Mouse (Mus musculus): Measurements from ENCODE around the gene Ggt6. TPM values are rescaled to one million over a fixed set of nuclear protein-coding genes. Genes with fewer than 3 reads are reported as not detected.
"Not testable (repeated sequence)": the region's sequence is repeated elsewhere in the genome, so short reads cannot be mapped to it uniquely, and the experiment has no call there.

Ggt6 gene
- polyA plus RNA-seq, 1 experiment from 2014 or later: not detected

DNA sequence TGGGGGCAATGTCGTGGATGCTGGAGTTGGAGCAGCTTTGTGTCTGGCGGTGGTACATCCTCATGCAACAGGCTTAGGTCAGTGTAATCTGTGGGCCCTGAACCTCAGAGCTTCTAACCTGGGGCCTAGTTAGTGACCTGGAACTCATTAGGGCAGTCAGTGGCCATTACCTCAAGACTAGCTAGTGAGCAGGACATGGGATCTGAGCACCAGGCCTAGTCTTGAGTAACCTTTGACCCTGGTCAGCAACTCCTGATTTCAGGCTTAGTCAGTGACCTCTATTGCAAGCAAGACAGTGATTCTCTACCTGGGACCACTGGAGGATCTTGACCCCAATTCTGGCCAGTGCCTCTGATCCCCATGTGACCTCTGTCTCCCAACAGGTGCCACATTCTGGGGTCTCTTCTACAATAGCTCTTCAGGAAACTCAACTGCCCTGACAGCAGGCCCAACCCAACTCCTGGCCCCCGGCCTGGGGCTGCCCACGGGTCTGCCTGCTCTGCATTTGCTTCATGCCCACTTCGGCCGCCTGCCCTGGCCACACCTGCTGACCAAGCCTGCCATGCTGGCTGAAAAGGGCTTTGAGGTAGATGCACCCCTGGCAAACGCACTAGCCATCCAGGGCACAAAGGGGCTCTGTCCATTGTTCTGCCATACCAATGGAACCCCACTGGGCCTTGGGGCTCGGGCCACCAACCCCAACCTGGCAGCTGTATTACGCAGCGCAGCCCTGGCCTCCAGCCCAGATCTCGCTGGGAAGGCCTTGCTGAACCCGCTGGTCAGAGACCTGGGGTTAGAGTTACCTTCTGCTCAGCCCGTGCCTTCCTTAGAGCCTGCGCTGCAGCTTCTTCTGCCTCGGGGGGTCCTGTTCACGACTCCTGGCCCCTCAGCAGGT, 1.7 kb downstream of the Ggt6 start:
- Histone ChIP-seq H3K27ac (ENCODE audit: low read depth, low read length) (no peak overlapping the region), H3K9ac (ENCODE audit: low read depth, low read length) (no peak overlapping the region), H3K36me3 (ENCODE audit: control insufficient read depth, insufficient read depth, low read length) (no peaks in the 10 kb centered on the region), H3K9me3 (replicated peaks; ENCODE audit: control insufficient read depth, low read length) (no peaks in the 10 kb centered on the region), H3K4me1 (ENCODE audit: control insufficient read depth, insufficient read depth, low read length) (peaks cover 2% of the 10 kb centered on the region), H3K4me2 (no peak overlapping the region), H3K4me3 (ENCODE audit: low read depth, low read length) (no peak overlapping the region), H3K27me3 (ENCODE audit: control insufficient read depth, insufficient read depth, low read length) (no peaks in the 10 kb centered on the region)
- WGBS (ENCODE audit: insufficient replicate concordance): 79% methylated on average over 16 of the region's 16 CpGs
- ATAC-seq (replicated peaks; ENCODE audit: insufficient number of reproducible peaks, low FRiP score, low TSS enrichment): no peak

DNA sequence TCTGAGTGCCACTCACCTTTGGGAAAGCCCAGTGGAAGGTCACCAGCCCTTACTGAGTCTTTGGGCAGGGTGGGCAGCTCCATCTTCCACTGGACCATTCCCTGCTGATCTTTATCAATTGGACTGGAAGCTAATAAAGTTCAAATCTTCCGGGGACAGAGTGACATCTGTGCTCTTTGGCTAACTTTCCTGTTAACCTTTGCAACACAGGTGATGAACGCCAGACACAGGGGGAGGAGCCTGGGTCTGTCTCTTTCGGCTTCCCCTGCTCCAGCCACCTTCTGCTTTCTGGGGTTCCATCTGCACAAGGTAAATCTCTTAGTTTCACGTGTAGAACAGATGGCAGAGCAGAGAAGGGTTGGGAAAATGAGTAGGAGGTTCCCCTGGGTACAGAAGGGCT, 3.1 kb downstream of the Ggt6 start:
- Histone ChIP-seq H3K9me3 (replicated peaks; ENCODE audit: control insufficient read depth, low read length) (no peaks in the 10 kb centered on the region), H3K36me3 (ENCODE audit: control insufficient read depth, insufficient read depth, low read length) (peaks cover 5% of the 10 kb centered on the region), H3K4me3 (ENCODE audit: low read depth, low read length) (no peak overlapping the region), H3K9ac (ENCODE audit: low read depth, low read length) (no peak overlapping the region), H3K4me2 (no peak overlapping the region), H3K4me1 (ENCODE audit: control insufficient read depth, insufficient read depth, low read length) (peaks cover 9% of the 10 kb centered on the region), H3K27ac (ENCODE audit: low read depth, low read length) (no peak overlapping the region), H3K27me3 (ENCODE audit: control insufficient read depth, insufficient read depth, low read length) (no peaks in the 10 kb centered on the region)
- ATAC-seq (replicated peaks; ENCODE audit: insufficient number of reproducible peaks, low FRiP score, low TSS enrichment): no peak
- WGBS (ENCODE audit: insufficient replicate concordance): 73% methylated on average over 4 of the region's 4 CpGs

DNA sequence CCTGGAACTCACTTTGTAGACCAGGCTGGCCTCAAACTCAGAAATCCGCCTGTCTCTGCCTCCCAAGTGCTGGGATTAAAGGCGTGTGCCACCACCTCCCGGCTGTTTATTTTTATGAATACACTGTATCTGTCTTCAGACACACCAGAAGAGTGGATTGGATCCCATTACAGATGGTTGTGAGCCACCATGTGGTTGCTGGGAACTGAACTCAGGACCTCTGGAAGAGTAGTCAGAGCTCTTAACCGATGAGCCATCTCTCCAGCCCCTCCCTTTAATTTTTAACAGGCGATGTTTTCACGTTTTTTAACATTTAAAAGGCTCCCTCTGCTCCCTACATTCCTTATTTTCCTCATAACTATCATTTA, 5.3 kb downstream of the Ggt6 start:
- WGBS (ENCODE audit: insufficient replicate concordance): 37% methylated on average over 6 of the region's 6 CpGs
- Histone ChIP-seq H3K4me2 (peak overlapping the region; percentile 90), H3K36me3 (ENCODE audit: control insufficient read depth, insufficient read depth, low read length) (peaks cover 24% of the 10 kb centered on the region), H3K4me3 (ENCODE audit: low read depth, low read length) (peak overlapping the region; percentile 86), H3K27ac (ENCODE audit: low read depth, low read length) (peak overlapping the region; percentile 68), H3K9ac (ENCODE audit: low read depth, low read length) (peak overlapping the region; percentile 88)
- H3K4me1 ChIP-seq (ENCODE audit: control insufficient read depth, insufficient read depth, low read length); ATAC-seq (replicated peaks; ENCODE audit: insufficient number of reproducible peaks, low FRiP score, low TSS enrichment); H3K27me3 ChIP-seq (ENCODE audit: control insufficient read depth, insufficient read depth, low read length); H3K9me3 ChIP-seq (replicated peaks; ENCODE audit: control insufficient read depth, low read length): not testable (repeated sequence)

DNA sequence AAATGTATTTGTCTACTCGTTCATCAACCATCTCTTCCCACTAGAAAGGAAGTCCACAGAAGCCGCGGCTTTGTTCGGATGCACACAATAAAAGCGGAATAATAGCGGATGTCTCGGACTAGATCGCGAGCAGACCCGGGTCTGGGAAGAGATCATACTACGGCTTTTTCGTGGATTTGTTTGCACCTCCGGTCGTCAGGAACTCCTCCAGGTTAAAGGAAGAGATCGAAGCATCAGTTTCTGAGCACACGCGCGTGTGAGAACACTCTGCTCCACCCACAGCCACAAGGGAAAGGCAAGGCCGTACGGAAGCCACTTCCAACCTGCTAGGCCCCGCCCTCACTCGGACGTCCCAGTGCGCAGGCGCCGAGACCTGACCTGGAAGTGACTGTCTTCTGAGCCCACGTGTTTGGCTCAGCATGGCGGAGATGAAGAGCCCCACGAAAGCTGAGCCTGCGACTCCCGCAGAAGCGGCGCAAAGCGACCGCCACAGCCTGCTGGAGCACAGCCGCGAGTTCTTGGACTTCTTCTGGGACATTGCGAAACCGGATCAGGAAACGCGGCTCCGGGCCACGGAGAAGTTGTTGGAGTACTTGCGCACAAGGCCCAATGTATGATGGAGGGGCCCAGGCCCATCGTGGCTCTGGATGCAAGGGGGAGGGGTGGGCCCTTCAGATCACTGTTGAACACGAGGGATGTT, 5.8 kb downstream of the Ggt6 start, which contains the start of gene Mybbp1a:
TSS of gene Mybbp1a (plus strand) at position 391 of the 700 bp plus-strand sequence.
- WGBS (ENCODE audit: insufficient replicate concordance): under 1% methylated on average over 46 of the region's 46 CpGs
- Histone ChIP-seq H3K4me1 (ENCODE audit: control insufficient read depth, insufficient read depth, low read length) (peaks cover 9% of the 10 kb centered on the region), H3K4me3 (ENCODE audit: low read depth, low read length) (peak within 1 kb of the TSS; percentile 86), H3K27me3 (ENCODE audit: control insufficient read depth, insufficient read depth, low read length) (no peaks in the 10 kb centered on the region), H3K36me3 (ENCODE audit: control insufficient read depth, insufficient read depth, low read length) (peaks cover 30% of the 10 kb centered on the region), H3K27ac (ENCODE audit: low read depth, low read length) (peak within 1 kb of the TSS; percentile 68), H3K4me2 (peak within 1 kb of the TSS; percentile 90), H3K9ac (ENCODE audit: low read depth, low read length) (peak within 1 kb of the TSS; percentile 88), H3K9me3 (replicated peaks; ENCODE audit: control insufficient read depth, low read length) (no peaks in the 10 kb centered on the region)
- peak; percentile 88 for ATAC-seq (replicated peaks; ENCODE audit: insufficient number of reproducible peaks, low FRiP score, low TSS enrichment)

DNA sequence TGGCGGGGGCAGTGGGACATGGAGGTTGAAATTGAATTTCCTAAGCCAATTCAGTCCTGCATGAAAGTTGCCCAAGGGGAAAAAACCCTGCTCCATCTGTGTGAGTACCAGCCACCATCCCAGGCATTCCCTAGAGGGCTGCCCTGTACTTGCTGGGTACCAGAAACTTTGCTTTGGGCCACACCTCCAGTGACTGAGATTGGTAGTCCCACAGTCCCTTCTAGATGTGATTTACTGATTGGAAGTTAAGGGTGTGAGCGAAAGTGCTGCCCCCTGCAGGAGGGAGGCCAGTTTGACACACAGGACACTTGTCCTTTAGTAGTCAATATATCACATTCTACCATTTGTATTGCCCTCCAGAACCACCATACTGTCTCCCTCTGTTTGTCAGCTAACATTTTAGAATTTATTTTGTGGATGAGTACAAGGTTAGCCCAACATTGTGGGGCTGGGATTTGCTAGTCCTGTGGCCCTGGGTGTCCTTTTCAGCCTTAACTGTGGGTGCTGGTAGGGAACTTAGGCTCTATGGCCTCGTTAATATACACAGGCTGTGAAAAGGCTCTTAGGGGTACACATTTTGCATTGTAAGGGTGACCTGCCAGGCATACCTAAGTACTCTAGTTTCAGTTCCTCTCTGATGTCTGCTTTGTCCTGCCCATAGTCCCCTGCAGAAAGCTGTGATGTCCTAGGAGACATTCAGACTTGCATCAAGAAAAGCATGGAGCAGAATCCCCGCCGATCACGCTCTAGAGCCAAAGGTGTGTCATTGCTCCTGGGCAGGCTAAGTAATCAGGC, 11.2 kb downstream of the Ggt6 start:
- H3K4me1 ChIP-seq (ENCODE audit: control insufficient read depth, insufficient read depth, low read length): peaks cover 9% of the 10 kb centered on the region
- no peak overlapping the region for H3K4me2 ChIP-seq
- H3K4me3 ChIP-seq (ENCODE audit: low read depth, low read length): no peak overlapping the region
- no peak for ATAC-seq (replicated peaks; ENCODE audit: insufficient number of reproducible peaks, low FRiP score, low TSS enrichment)
- 86% methylated on average over 6 of the region's 6 CpGs for WGBS (ENCODE audit: insufficient replicate concordance)
- H3K27me3 ChIP-seq (ENCODE audit: control insufficient read depth, insufficient read depth, low read length): no peaks in the 10 kb centered on the region
- H3K27ac ChIP-seq (ENCODE audit: low read depth, low read length): no peak overlapping the region
- H3K36me3 ChIP-seq (ENCODE audit: control insufficient read depth, insufficient read depth, low read length): peaks cover 74% of the 10 kb centered on the region
- no peaks in the 10 kb centered on the region for H3K9me3 ChIP-seq (replicated peaks; ENCODE audit: control insufficient read depth, low read length)
- H3K9ac ChIP-seq (ENCODE audit: low read depth, low read length): no peak overlapping the region

DNA sequence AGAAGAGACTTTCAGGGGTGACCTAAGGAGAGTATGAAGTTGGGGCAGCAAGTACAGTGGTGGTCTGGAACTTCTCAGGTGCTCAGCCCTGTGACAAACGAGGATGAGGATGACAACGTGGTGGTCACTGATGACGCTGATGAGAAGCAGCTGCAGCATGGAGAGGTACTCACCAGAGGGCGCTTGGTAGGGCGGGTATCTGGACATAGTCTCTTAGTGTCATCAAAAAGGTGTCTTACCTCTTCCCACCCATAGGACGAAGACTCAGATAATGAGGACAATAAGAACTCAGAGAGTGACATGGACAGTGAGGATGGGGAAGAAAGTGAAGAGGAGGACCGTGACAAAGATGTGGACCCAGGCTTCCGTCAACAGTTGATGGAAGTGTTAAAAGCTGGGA, 12.1 kb downstream of the Ggt6 start:
- ATAC-seq (replicated peaks; ENCODE audit: insufficient number of reproducible peaks, low FRiP score, low TSS enrichment): no peak
- Histone ChIP-seq H3K9ac (ENCODE audit: low read depth, low read length) (no peak overlapping the region), H3K27me3 (ENCODE audit: control insufficient read depth, insufficient read depth, low read length) (no peaks in the 10 kb centered on the region), H3K9me3 (replicated peaks; ENCODE audit: control insufficient read depth, low read length) (no peaks in the 10 kb centered on the region), H3K27ac (ENCODE audit: low read depth, low read length) (no peak overlapping the region), H3K4me3 (ENCODE audit: low read depth, low read length) (no peak overlapping the region), H3K4me1 (ENCODE audit: control insufficient read depth, insufficient read depth, low read length) (peaks cover 2% of the 10 kb centered on the region), H3K4me2 (no peak overlapping the region), H3K36me3 (ENCODE audit: control insufficient read depth, insufficient read depth, low read length) (peaks cover 78% of the 10 kb centered on the region)
- WGBS (ENCODE audit: insufficient replicate concordance): 67% methylated on average over 8 of the region's 8 CpGs

DNA sequence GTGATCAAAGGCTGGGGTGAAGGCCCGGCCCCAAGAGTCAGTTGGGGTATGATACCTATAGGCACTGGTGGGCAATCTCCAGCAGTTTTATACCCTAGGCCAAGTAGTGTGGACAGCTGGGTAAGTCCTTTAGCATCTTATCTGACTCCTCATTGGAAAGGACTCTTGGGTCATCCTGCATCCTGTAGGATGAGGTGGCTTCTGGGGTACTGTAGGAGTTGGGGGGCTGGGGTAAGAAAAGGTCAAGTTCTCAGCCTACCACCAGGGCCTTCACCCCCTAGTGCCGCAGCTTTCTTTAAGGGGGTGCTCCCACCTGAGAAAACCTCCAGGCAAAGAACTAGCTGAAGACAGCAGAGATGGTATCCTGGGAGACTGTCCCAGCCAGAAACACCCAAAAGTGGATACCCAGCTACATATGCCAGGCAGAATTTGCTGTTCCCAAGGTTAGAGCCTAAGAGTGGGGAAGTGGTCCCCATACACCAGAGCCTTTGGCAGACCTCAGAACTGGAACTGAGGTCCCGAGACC, 16.9 kb downstream of the Ggt6 start:
- Histone ChIP-seq H3K9ac (ENCODE audit: low read depth, low read length) (no peak overlapping the region), H3K27me3 (ENCODE audit: control insufficient read depth, insufficient read depth, low read length) (no peaks in the 10 kb centered on the region), H3K9me3 (replicated peaks; ENCODE audit: control insufficient read depth, low read length) (no peaks in the 10 kb centered on the region), H3K4me3 (ENCODE audit: low read depth, low read length) (no peak overlapping the region), H3K4me2 (no peak overlapping the region), H3K4me1 (ENCODE audit: control insufficient read depth, insufficient read depth, low read length) (peaks cover 2% of the 10 kb centered on the region; the same call in 1 of the 2 replicates), H3K27ac (ENCODE audit: low read depth, low read length) (no peak overlapping the region), H3K36me3 (ENCODE audit: control insufficient read depth, insufficient read depth, low read length) (peaks cover 41% of the 10 kb centered on the region)
- WGBS (ENCODE audit: insufficient replicate concordance): 85% methylated on average over 3 of the region's 3 CpGs
- ATAC-seq (replicated peaks; ENCODE audit: insufficient number of reproducible peaks, low FRiP score, low TSS enrichment): no peak
